Mouse (Mus musculus) liver, embryonic 11.5 days (tissue): ENCODE data around the gene Tet1. TPM values are rescaled to one million over a fixed set of nuclear protein-coding genes. Genes with fewer than 3 reads are reported as not detected.
A peak's percentile ranks its signal among the peaks of the same experiment; 100 is the strongest.
"Not testable (repeated sequence)": the region's sequence is repeated elsewhere in the genome, so short reads cannot be mapped to it uniquely, and the experiment has no call there.

Source experiments
- ATAC-seq: fragments of 200-750 bp; cut with Nextera tagmentation; replicated peaks from 2 replicates; pipeline ENCODE4 v1.8.0; 2017; ENCODE audit warnings: moderate number of reproducible peaks, mild to moderate bottlenecking, moderate TSS enrichment, moderate library complexity; ENCODE audit not compliant: low FRiP score
- DNase-seq: peaks from one replicate; pipeline ENCODE4 v3.0.0-alpha.2; 2017; ENCODE audit warnings: low spot score
- H3K27ac ChIP-seq: fragments of 300-500 bp; sonication (generic); 2 replicates; pipeline ENCODE4 v1.5.1; 2014; ENCODE audit warnings: mild to moderate bottlenecking, low read depth, low read length, control low read depth
- H3K27me3 ChIP-seq: fragments of 300-500 bp; sonication (generic); replicated peaks from 2 replicates; pipeline ENCODE4 v1.6.1; 2014; ENCODE audit warnings: low read length, mixed read lengths; ENCODE audit not compliant: control insufficient read depth, insufficient read depth
- H3K36me3 ChIP-seq: fragments of 300-500 bp; sonication (generic); 2 replicates; pipeline ENCODE4 v1.6.1; 2014; ENCODE audit warnings: mild to moderate bottlenecking, low read length, moderate library complexity, mixed read lengths; ENCODE audit not compliant: control insufficient read depth, insufficient read depth
- H3K4me1 ChIP-seq: fragments of 300-500 bp; sonication (generic); replicated peaks from 2 replicates; pipeline ENCODE4 v1.6.1; 2014; ENCODE audit warnings: low read length, mixed read lengths; ENCODE audit not compliant: control insufficient read depth, insufficient read depth
- H3K4me2 ChIP-seq: fragments of 300-500 bp; sonication (generic); 2 replicates; pipeline ENCODE4 v1.6.1; 2014; ENCODE audit warnings: mild to moderate bottlenecking, control low read depth, moderate library complexity
- H3K4me3 ChIP-seq: fragments of 300-500 bp; sonication (generic); 2 replicates; pipeline ENCODE4 v1.5.1; 2014; ENCODE audit warnings: low read depth, low read length, control low read depth
- H3K9ac ChIP-seq: fragments of 300-500 bp; sonication (generic); 2 replicates; pipeline ENCODE4 v1.6.1; 2014; ENCODE audit warnings: low read depth, low read length, control low read depth
- H3K9me3 ChIP-seq: fragments of 300-500 bp; sonication (generic); 2 replicates; pipeline ENCODE4 v1.6.1; 2016; ENCODE audit warnings: low read length, inconsistent platforms, mixed read lengths; ENCODE audit not compliant: control insufficient read depth
- WGBS: fragments of 180-500 bp; shearing (Covaris S2); extraction: QIAGEN DNeasy Blood & Tissue Kit; methylation state at CpG from one replicate; pipeline ENCODE4 v1.1.7; 2014; 5-methylcytosine and 5-hydroxymethylcytosine counted together
- polyA plus RNA-seq: library from polyadenylated mRNA; unstranded; fragments of >200 nt; fragmentation: Nextera tagmentation; extraction: Ambion mirVana; gene quantifications from 2 replicates; pipeline ENCODE4 v1.2.1, GENCODE M21; 2014

The Tet1 gene
- polyA plus RNA-seq, 1 experiment from 2014 or later = 12.9 TPM

- peak within 1 kb of the TSS; percentile 99 for H3K4me3 ChIP-seq
- no peaks in the 10 kb centered on the region for H3K27me3 ChIP-seq
- H3K4me2 ChIP-seq = peak within 1 kb of the TSS; percentile 81
- H3K9ac ChIP-seq = peak within 1 kb of the TSS; percentile 97
- peaks cover 14% of the 10 kb centered on the region for H3K4me1 ChIP-seq
- WGBS = 2% methylated on average over 55 of the region's 55 CpGs
- peak; percentile 100 for DNase-seq
- ATAC-seq = peak; percentile 98
- no peaks in the 10 kb centered on the region for H3K9me3 ChIP-seq
- peak within 1 kb of the TSS; percentile 93 for H3K27ac ChIP-seq
- peaks cover 20% of the 10 kb centered on the region; the same call in 1 of the 2 replicates for H3K36me3 ChIP-seq
Observed at GRCm38 (mm10) chr10:62792177-62793090, 116.4 kb downstream of the Tet1 start, which contains the start of gene Ccar1. TSS of gene Ccar1 (minus strand) at chr10:62792286.

- H3K9ac ChIP-seq = peak overlapping the region; percentile 97
- ATAC-seq (peak; percentile 68), DNase-seq (peak; percentile 68)
- WGBS = under 1% methylated on average over 78 of the region's 78 CpGs
- peaks cover 14% of the 10 kb centered on the region for H3K4me1 ChIP-seq
- H3K36me3 ChIP-seq = peaks cover 28% of the 10 kb centered on the region; the same call in 1 of the 2 replicates
- peak overlapping the region; percentile 77 for H3K4me2 ChIP-seq
- H3K4me3 ChIP-seq = peak overlapping the region; percentile 99
- H3K27me3 ChIP-seq = no peaks in the 10 kb centered on the region
- H3K9me3 ChIP-seq = no peaks in the 10 kb centered on the region
- peak overlapping the region; percentile 93 for H3K27ac ChIP-seq
Observed at GRCm38 (mm10) chr10:62791251-62792176, 117.3 kb downstream of the Tet1 start.

GRCm38 (mm10) chr10:62781776-62782175, 127.0 kb downstream of the Tet1 start:
- H3K4me1 ChIP-seq, DNase-seq, ATAC-seq, H3K27ac ChIP-seq, H3K4me3 ChIP-seq, H3K4me2 ChIP-seq, H3K27me3 ChIP-seq, H3K9ac ChIP-seq, H3K9me3 ChIP-seq: not testable (repeated sequence)
- H3K36me3 ChIP-seq = peaks cover 62% of the 10 kb centered on the region
- 93% methylated on average over 1 of the region's 1 CpGs for WGBS

Other genes with a start within 250 kb of the Tet1 start
- gene Stox1, start 182.9 kb downstream of the Tet1 start, polyA plus RNA-seq = 0.47 and 1.0 TPM in 2 replicates
- 116 and 123 TPM in 2 replicates for gene Ccar1, start 116.7 kb downstream of the Tet1 start, polyA plus RNA-seq
- gene Slc25a16, start 11.6 kb upstream of the Tet1 start, polyA plus RNA-seq = 13.5 and 15.7 TPM in 2 replicates
- gene Dna2, start 38.0 kb upstream of the Tet1 start, polyA plus RNA-seq = 58.1 and 61.6 TPM in 2 replicates
- 5.7 and 9.8 TPM in 2 replicates for gene Rufy2, start 71.2 kb upstream of the Tet1 start, polyA plus RNA-seq
- gene Hnrnph3, start 115.2 kb upstream of the Tet1 start, polyA plus RNA-seq = 52.6 and 57.1 TPM in 2 replicates
- 0.73 and 1.2 TPM in 2 replicates for gene Pbld2, start 115.3 kb upstream of the Tet1 start, polyA plus RNA-seq
- 1.9 and 2.5 TPM in 2 replicates for gene Pbld1, start 151.2 kb upstream of the Tet1 start, polyA plus RNA-seq
- not detected in 2 replicates for gene Atoh7, start 190.7 kb upstream of the Tet1 start, polyA plus RNA-seq